Mouse (Mus musculus) myocyte (in vitro differentiated cells): ENCODE data around the gene Pcare.
A peak's percentile ranks its signal among the peaks of the same experiment; 100 is the strongest.

Experiments used
- CEBPB ChIP-seq: IDR thresholded peaks from 2 replicates; pipeline ENCODE4 v1.6.1; 2011; ENCODE audit warnings: mild to moderate bottlenecking, moderate library complexity; ENCODE audit not compliant: poor library complexity, insufficient read depth, severe bottlenecking
- E2F4 ChIP-seq: IDR thresholded peaks from one replicate; pipeline ENCODE4 v1.6.1; 2011; ENCODE audit warnings: mild to moderate bottlenecking, control low read depth, moderate library complexity; ENCODE audit not compliant: insufficient read depth
- MAX ChIP-seq: IDR thresholded peaks from one replicate; pipeline ENCODE4 v1.6.1; 2011; ENCODE audit warnings: low read depth, mild to moderate bottlenecking, control low read depth
- MYOD1 ChIP-seq, 3 experiments: IDR thresholded peaks; one replicate each; pipeline ENCODE4 v1.6.1; 2011; ENCODE audit warnings: control low read depth in 2 of 3, low read depth in 2 of 3, mild to moderate bottlenecking in 2 of 3, moderate library complexity in 1 of 3; ENCODE audit not compliant: insufficient read length in 2 of 3, control insufficient read depth in 1 of 3
- MYOG ChIP-seq, 3 experiments: IDR thresholded peaks; one replicate each; pipeline ENCODE4 v1.6.1; 2011; ENCODE audit warnings: control low read depth in 2 of 3, low read depth in 2 of 3, mild to moderate bottlenecking in 2 of 3; ENCODE audit not compliant: insufficient read length in 2 of 3, control insufficient read depth in 1 of 3, insufficient read depth in 1 of 3
- POLR2A ChIP-seq: IDR thresholded peaks from one replicate; pipeline ENCODE4 v1.6.1; 2011; ENCODE audit warnings: low read depth, mild to moderate bottlenecking, control low read depth, moderate library complexity; ENCODE audit not compliant: insufficient read length
- POLR2AphosphoS2 ChIP-seq: IDR thresholded peaks from one replicate; pipeline ENCODE4 v1.6.1; 2011; ENCODE audit warnings: low read depth, control low read depth; ENCODE audit not compliant: insufficient read length
- TCF12 ChIP-seq: IDR thresholded peaks from one replicate; pipeline ENCODE4 v1.6.1; 2011; ENCODE audit warnings: mild to moderate bottlenecking, control low read depth; ENCODE audit not compliant: poor library complexity, insufficient read depth, severe bottlenecking
- TCF3 ChIP-seq: IDR thresholded peaks from one replicate; pipeline ENCODE4 v1.6.1; 2011; ENCODE audit warnings: low read depth, control low read depth; ENCODE audit not compliant: insufficient read length
- USF1 ChIP-seq: IDR thresholded peaks from one replicate; pipeline ENCODE4 v1.6.1; 2011; ENCODE audit warnings: low read depth, mild to moderate bottlenecking, control low read depth, moderate library complexity

GRCm38 (mm10) chr17:71791109-71791508 is 38.4 kb upstream of the Pcare start:
- TF ChIP-seq POLR2A (no peak), CEBPB (no peak), TCF12 (no peak), MAX (no peak), MYOD1 (IDR thresholded peaks at IDR 0.05; ENCODE audit: control insufficient read depth in 1 of 3, insufficient read length in 2 of 3, low read depth in 2 of 3) (peak in 2 of 3 experiments; percentile 52 to 60), POLR2AphosphoS2 (no peak), USF1 (no peak), TCF3 (no peak), MYOG (IDR thresholded peaks at IDR 0.05; ENCODE audit: control insufficient read depth in 1 of 3, insufficient read depth in 1 of 3, insufficient read length in 2 of 3, low read depth in 2 of 3) (peak in 1 of 3 experiments; percentile 37), E2F4 (no peak)
